Mouse (Mus musculus): ENCODE results near the gene Prdx1.

The Prdx1 gene

DNA sequence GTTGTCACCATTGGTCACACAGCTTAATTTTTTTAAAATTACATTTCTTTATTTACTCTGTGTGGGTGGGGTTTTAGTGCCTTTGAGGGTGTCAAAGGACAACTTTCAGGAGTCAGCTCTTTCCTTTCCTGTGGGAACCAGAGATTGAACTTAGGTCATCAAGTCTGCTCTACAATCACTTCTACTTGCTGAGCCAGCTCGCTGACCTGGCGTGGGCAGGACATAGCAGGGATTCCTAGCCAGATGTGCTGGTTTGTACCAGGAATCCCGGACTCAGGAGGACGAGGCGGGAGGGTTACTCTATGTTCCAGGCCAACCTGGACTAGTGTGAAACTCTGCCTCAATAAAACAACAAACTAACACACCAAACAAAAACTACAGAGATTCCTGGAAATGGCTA, 47.0 kb downstream of the Prdx1 start:
- DNase-seq = no peak

DNA sequence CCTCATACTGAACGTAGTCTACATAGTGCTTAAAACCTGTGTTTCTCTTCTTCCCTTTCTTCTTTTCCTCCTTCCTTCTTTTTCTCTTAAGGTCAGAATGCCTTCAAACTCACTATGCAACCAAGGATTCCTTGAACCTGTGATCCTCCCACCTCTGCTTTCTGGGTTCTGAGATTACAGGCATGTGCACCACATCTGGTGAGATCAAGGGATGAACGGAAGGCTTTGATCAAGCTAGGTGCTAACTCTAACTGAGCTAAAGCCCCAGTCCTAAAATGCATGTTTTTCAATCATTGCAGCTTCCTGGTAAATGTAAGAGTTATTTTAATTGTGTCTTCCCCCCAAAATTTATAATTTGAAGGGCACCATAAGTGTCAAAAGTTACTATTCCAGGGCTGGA, 49.7 kb downstream of the Prdx1 start:
- peak; percentile 9 for DNase-seq

DNA sequence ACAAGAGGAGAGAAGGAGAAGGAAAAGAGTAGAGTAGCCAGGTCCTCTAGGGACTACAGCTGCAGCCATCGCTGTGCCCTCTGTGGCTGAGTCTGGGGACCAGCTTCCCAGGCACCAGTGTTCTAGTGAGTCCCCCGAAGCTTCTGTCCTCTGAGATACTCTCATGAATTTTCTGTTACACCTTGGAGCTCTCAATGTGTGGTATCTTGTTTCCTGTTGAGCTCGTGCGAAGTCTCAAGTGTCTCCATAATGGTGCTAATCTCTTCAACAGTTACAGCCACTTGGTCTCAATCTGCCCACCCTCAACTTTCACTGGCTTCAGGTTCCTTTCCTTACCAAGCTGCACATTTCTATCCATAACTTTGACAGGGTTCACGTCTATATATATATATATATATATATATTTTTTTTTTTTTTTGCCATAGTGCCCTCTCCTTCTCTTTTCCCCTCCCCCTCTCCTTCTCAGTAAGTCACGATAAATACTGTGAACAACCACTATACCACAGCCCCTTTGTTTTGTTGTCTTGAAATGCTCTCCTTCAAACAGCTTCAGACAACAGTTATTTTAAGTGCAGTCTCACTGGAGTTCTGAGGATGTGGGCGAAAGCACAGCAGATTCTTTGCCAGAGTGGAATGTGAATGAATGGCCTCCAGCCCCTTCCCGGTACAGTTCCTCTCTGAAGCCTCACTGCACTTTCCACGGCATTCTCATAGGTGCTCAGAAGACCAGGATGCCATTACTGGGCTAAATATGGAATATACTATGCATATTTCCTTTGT, 53.8 kb downstream of the Prdx1 start:
- no peak for DNase-seq

DNA sequence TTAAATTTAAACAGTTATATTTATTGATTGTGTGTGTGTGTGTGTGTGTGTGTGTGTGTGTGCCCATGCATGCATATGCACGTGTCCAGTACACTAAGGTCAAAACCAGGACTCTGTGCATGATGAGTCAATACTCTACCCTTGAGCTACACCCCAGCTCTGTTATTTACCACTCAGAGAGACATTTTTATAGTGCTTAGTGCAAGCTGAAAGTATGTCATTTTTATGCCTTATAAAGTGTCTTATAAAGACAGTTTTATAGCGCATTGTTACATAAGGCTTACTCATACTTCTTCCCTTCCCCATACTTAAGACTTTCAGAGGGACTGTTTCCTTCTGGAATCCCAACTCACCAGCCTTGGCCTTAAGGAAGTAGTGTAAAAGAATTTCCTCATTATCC, 64.4 kb downstream of the Prdx1 start:
- no peak for DNase-seq

All from thymus, postnatal 14 days (tissue).